Mouse (Mus musculus) cortical plate, adult 2 months (tissue): Measurements from ENCODE around the gene Rpl11. TPM values are rescaled to one million over a fixed set of nuclear protein-coding genes. Genes with fewer than 3 reads are reported as not detected.
"Not testable (repeated sequence)": the region's sequence is repeated elsewhere in the genome, so short reads cannot be mapped to it uniquely, and the experiment has no call there.

ENCODE experiments used
- H3K27ac ChIP-seq: fragments of 200-500 bp; 2 replicates; pipeline ENCODE4 v1.5.1; 2012; ENCODE audit warnings: low read length, control low read depth, inconsistent platforms; ENCODE audit not compliant: insufficient read depth
- H3K4me1 ChIP-seq: fragments of 200-500 bp; 2 replicates; pipeline ENCODE4 v1.6.1; 2011; ENCODE audit warnings: low read length; ENCODE audit not compliant: control insufficient read depth, insufficient read depth
- H3K4me3 ChIP-seq: fragments of 200-500 bp; 2 replicates; pipeline ENCODE4 v1.5.1; 2011; ENCODE audit warnings: mild to moderate bottlenecking, low read length, control low read depth; ENCODE audit not compliant: insufficient read depth
- CTCF ChIP-seq: fragments of 200-500 bp; IDR thresholded peaks from 2 replicates; pipeline ENCODE4 v1.5.1; 2011; ENCODE audit warnings: mild to moderate bottlenecking, control low read depth, low read length; ENCODE audit not compliant: insufficient read depth; ENCODE audit errors: extremely low read depth
- POLR2A ChIP-seq: fragments of 200-500 bp; IDR thresholded peaks from 2 replicates; pipeline ENCODE4 v1.6.1; 2011; ENCODE audit warnings: mild to moderate bottlenecking, low read length, control low read depth; ENCODE audit not compliant: insufficient read depth; ENCODE audit errors: extremely low read depth
- polyA plus RNA-seq: library from polyadenylated mRNA; depleted of rRNA; stranded (reverse); fragments of >200 nt; gene quantifications from 2 replicates; pipeline ENCODE4 v1.2.3, GENCODE M21; 2012

Rpl11 gene
- polyA plus RNA-seq, 1 experiment: 511 TPM

GRCm38 (mm10) chr4:136071178-136071714 is 18.0 kb upstream of the Rpl11 start:
- TF ChIP-seq CTCF (peak; percentile 93), POLR2A (no peak)
- H3K4me3 ChIP-seq: no peak overlapping the region
- no peak overlapping the region for H3K27ac ChIP-seq
- H3K4me1 ChIP-seq: no peaks in the 10 kb centered on the region

- TF ChIP-seq CTCF (no peak), POLR2A (no peak)
- Histone ChIP-seq H3K4me3 (no peak overlapping the region), H3K27ac (no peak overlapping the region), H3K4me1 (no peaks in the 10 kb centered on the region)
Observed at GRCm38 (mm10) chr4:136070592-136070991, 17.4 kb upstream of the Rpl11 start.

GRCm38 (mm10) chr4:136069954-136070353 is 16.7 kb upstream of the Rpl11 start:
- no peak overlapping the region for H3K4me3 ChIP-seq
- TF ChIP-seq POLR2A (no peak), CTCF (peak; percentile 92)
- no peaks in the 10 kb centered on the region for H3K4me1 ChIP-seq
- no peak overlapping the region for H3K27ac ChIP-seq

DNA sequence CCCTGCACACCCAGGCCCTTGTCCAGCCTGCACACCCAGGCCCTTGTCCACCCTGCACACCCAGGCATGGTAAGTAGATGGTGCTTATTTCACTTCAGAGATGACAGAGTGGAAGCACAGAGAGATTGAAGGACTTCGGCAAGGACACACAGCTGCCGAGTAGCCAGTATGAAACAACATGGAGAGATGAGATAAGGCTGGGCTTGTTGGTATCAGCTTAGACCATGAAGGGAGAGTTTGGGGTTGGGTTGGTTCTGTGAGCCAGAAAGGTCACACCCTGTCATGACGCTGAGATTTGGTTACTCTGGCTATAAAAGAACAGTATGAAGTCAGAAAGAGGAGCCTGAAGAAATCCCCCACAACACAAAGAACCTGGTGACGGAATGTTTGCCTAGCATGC is 16.1 kb upstream of the Rpl11 start:
- Histone ChIP-seq H3K27ac (no peak overlapping the region), H3K4me1 (no peaks in the 10 kb centered on the region), H3K4me3 (no peak overlapping the region)
- TF ChIP-seq CTCF (no peak), POLR2A (no peak)

- TF ChIP-seq CTCF: no peak
- TF ChIP-seq POLR2A: no peak
- Histone ChIP-seq H3K27ac (no peak overlapping the region), H3K4me3 (no peak overlapping the region)
Observed at GRCm38 (mm10) chr4:136063143-136063542, 9.9 kb upstream of the Rpl11 start.

DNA sequence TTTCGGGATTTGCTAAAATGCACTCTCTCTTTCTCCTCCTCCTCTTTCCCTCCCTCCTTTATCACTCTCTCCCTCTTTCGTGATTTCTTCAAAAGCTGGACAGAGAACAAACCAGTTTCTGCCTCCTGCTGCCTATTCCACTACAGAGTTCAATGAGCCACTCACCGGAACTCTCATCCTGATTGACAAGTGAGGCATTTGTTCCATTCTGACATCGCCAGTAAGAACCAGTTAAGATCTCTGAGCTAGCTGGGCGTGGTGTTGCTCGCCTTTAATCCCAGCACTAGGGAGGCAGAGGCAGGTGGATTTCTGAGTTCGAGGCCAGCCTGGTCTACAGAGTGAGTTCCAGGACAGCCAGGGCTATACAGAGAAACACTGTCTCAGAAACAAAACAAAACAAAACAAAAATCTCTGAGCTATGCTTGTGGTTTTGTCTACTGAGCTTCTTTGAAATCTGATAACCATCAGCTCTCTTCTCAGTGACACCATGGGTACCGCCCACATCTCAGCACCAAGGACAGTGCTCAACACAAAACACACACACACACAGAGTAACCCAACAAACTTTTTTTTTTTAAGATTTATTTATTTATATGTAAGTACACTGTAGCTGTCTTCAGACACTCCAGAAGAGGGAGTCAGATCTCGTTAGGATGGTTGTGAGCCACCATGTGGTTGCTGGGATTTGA is 6.7 kb upstream of the Rpl11 start:
- H3K27ac ChIP-seq, H3K4me3 ChIP-seq, H3K4me1 ChIP-seq: not testable (repeated sequence)

More at GRCm38 (mm10) chr4:136063143-136063542, 9.9 kb upstream of the Rpl11 start:
- no peaks in the 10 kb centered on the region for H3K4me1 ChIP-seq

GRCm38 (mm10) chr4:136057916-136058315 is 4.7 kb upstream of the Rpl11 start:
- Histone ChIP-seq H3K4me3 (no peak overlapping the region), H3K4me1 (no peaks in the 10 kb centered on the region), H3K27ac (no peak overlapping the region)
- no peak for TF ChIP-seq CTCF
- no peak for TF ChIP-seq POLR2A

DNA sequence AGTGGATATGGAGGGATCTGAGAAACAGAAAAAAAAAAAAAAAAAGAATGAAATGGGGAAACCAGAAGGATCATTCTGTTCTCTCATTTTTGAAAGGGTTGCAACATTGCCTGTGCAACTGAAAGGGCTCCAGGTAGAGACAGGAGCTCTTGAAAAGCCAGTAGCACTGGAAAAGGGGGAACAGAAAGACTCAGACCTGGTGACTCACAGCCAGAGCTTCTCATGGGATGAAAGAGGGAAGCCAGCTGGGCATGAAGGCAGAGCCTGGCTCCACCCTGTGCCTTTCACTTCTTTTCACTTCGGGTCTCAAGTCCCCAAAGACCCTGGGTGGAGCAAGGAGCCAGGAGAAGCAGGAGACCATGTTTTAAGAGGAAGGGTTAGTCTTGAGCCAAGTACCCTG is 2.8 kb upstream of the Rpl11 start:
- H3K4me3 ChIP-seq: no peak overlapping the region
- TF ChIP-seq CTCF (no peak), POLR2A (no peak)
- no peak overlapping the region for H3K27ac ChIP-seq
- 0 out of 2 replicates have a peak, but pooled peaks cover 3% of the 10 kb centered on the region for H3K4me1 ChIP-seq

DNA sequence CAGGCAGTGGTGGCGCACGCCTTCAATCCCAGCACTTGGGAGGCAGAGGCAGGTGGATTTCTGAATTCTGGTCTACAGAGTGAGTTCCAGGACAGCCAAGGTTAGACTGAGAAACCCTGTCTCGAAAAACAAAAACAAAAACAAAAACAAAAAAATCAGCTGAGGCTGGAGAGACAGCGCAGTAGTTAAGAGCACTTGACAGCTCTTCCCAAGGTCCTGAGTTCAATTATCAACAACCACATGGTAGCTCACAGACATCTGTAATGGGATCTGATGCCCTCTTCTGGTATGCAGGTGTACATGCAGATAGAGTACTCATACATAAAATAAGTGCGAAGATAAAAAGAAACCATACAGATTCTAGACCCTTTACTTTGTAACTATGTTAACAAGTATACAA is 615 bp upstream of the Rpl11 start:
- TF ChIP-seq CTCF (no peak), POLR2A (no peak)
- Histone ChIP-seq H3K4me1 (0 out of 2 replicates have a peak, but pooled peaks cover 3% of the 10 kb centered on the region), H3K27ac (no peak overlapping the region), H3K4me3 (no peak overlapping the region)

DNA sequence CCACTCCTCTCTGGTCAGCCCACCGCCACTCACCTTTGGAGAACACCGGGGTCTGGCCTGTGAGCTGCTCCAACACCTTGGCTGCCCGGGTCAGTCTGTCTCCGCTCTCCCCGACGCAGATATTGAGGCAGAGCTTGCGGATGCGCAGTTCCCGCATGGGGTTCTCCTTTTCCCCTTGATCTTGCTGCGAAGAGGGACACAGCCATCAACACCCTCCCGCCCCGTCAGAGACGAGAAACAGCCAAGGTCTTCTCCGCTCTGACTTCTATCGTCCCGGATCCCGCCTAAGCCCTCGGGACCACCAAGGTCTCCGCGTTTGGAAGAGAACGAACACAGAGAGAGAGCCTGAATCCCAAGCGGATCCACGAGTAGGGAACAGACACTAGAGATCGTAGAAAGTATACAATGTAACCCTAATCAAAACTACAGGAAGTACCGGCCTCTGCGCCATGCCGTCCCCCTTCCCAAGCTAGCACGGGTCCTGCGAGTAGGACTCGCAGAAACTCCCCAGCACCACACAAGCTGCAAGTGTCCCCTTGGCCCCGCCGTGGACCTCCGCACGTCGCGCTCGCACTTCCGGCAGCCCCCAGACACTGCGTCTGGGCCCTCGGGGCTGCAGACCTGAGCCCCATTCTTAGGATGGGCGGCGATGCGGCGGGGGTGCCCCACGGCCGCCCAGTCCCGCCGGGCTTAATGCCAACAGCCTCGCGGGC is 538 bp downstream of the Rpl11 start:
- Histone ChIP-seq H3K4me3 (peak overlapping the region; percentile 96), H3K27ac (0 out of 2 replicates have a peak overlapping the region, but pooled peaks have one; percentile 54), H3K4me1 (0 out of 2 replicates have a peak, but pooled peaks cover 3% of the 10 kb centered on the region)
- TF ChIP-seq CTCF (no peak), POLR2A (no peak)
